Mouse (Mus musculus) left cerebral cortex, adult 2 months (tissue): ENCODE data around the gene Zfp648. TPM values are rescaled to one million over a fixed set of nuclear protein-coding genes. Genes with fewer than 3 reads are reported as not detected.
A peak's percentile ranks its signal among the peaks of the same experiment; 100 is the strongest.

Experiments used
- DNase-seq, 2 experiments: peaks; one replicate each; pipeline ENCODE4 v3.0.0; 2021 to 2022; ENCODE audit warnings: low spot score in 2 of 2, mixed read lengths in 1 of 2; ENCODE audit errors: extremely low spot score in 1 of 2
- H3K27ac ChIP-seq: fragments of 200-600 bp; 2 replicates; pipeline ENCODE4 v1.8.1; 2022
- H3K4me3 ChIP-seq: fragments of 200-600 bp; 2 replicates; pipeline ENCODE4 v1.8.1; 2022
- CTCF ChIP-seq: fragments of 200-600 bp; IDR thresholded peaks from 2 replicates; pipeline ENCODE4 v1.8.1; 2022; ENCODE audit warnings: antibody characterized with exemption, mild to moderate bottlenecking, moderate library complexity
- intact Hi-C: fragments of 180-260 bp; cut with DNase I; formaldehyde crosslinking; loops from one replicate; pipeline ENCODE4 v1.15.1; 2025
- total RNA-seq, 2 experiments: library from RNA; stranded (reverse); gene quantifications; 2 replicates each; pipeline ENCODE4 v1.2.3; 2021

Gene Zfp648
- total RNA-seq, 2 experiments from 2014 or later = 0.95 to 0.96 TPM

GRCm38 (mm10) chr1:154233033-154233432, 32.0 kb downstream of the Zfp648 start:
- no peak for DNase-seq
- TF ChIP-seq CTCF = no peak
- intact Hi-C loops = no loop called here
- H3K27ac ChIP-seq = no peak overlapping the region
- no peak overlapping the region for H3K4me3 ChIP-seq

GRCm38 (mm10) chr1:154234814-154235213, 33.8 kb downstream of the Zfp648 start:
- H3K27ac ChIP-seq = no peak overlapping the region
- TF ChIP-seq CTCF = no peak
- intact Hi-C loops = no loop called here
- no peak for DNase-seq
- no peak overlapping the region for H3K4me3 ChIP-seq

GRCm38 (mm10) chr1:154238876-154239275, 37.9 kb downstream of the Zfp648 start:
- no peak for DNase-seq
- Histone ChIP-seq H3K4me3 (no peak overlapping the region), H3K27ac (no peak overlapping the region)
- peak; percentile 53 for TF ChIP-seq CTCF
- intact Hi-C loops = no loop called here

- TF ChIP-seq CTCF = no peak
- intact Hi-C loops = no loop called here
- Histone ChIP-seq H3K27ac (no peak overlapping the region), H3K4me3 (no peak overlapping the region)
- no peak for DNase-seq
Observed at GRCm38 (mm10) chr1:154251186-154251585, 50.2 kb downstream of the Zfp648 start.

GRCm38 (mm10) chr1:154252739-154253138, 51.8 kb downstream of the Zfp648 start:
- no peak for TF ChIP-seq CTCF
- intact Hi-C loops = no loop called here
- H3K4me3 ChIP-seq = no peak overlapping the region
- DNase-seq = peak; percentile 33 to 39
- H3K27ac ChIP-seq = peak overlapping the region; percentile 40
